Mouse (Mus musculus) spleen, postnatal 36 days (tissue): ENCODE measurements around the gene Il17rb.

Experiments
- DNase-seq, 2 experiments: peaks; one replicate each; pipeline ENCODE4 v3.0.0; 2022; ENCODE audit warnings: low spot score in 2 of 2, mixed read lengths in 1 of 2

Il17rb gene

GRCm38 (mm10) chr14:30008733-30009575, at the start of gene Il17rb, which contains the start of gene Chdh:
Il17rb (minus strand) TSS chr14:30008896.
Chdh (plus strand) TSS chr14:30009023.
- no peak for DNase-seq

GRCm38 (mm10) chr14:30056031-30056766, 47.5 kb upstream of the Il17rb start:
- DNase-seq: no peak

- DNase-seq: no peak
These were observed 46.2 kb upstream of the Il17rb start for GRCm38 (mm10) chr14:30054922-30055321.

GRCm38 (mm10) chr14:30050280-30050679, 41.6 kb upstream of the Il17rb start:
- DNase-seq: no peak

- DNase-seq: no peak
These were observed 39.4 kb upstream of the Il17rb start for GRCm38 (mm10) chr14:30048049-30048448.

DNA sequence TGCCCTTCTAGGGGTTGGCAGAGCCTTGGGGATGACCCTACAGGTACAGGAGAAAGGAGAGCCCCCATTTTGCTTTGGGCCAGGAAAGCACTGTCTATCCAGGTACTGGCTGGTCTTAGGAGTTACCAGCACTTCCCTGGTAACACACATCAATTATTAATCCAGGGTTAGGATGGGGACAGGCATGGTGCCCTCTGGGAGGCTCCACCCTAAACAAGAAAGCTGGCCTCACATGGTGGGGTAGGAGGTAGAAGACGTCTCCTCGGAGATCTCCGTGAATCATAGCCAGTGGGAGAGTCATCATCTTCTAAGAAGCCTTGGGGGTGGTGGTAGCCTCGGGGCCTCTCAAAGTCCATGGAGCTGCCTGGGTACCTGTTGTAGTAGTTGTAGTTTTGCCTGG, 38.3 kb upstream of the Il17rb start:
- no peak for DNase-seq

- no peak for DNase-seq
These were observed 37.1 kb upstream of the Il17rb start for GRCm38 (mm10) chr14:30045704-30046220.

- DNase-seq: no peak
These were observed 36.5 kb upstream of the Il17rb start for GRCm38 (mm10) chr14:30045239-30045638.

- DNase-seq: no peak
These were observed 34.8 kb upstream of the Il17rb start for GRCm38 (mm10) chr14:30043356-30043940.

DNA sequence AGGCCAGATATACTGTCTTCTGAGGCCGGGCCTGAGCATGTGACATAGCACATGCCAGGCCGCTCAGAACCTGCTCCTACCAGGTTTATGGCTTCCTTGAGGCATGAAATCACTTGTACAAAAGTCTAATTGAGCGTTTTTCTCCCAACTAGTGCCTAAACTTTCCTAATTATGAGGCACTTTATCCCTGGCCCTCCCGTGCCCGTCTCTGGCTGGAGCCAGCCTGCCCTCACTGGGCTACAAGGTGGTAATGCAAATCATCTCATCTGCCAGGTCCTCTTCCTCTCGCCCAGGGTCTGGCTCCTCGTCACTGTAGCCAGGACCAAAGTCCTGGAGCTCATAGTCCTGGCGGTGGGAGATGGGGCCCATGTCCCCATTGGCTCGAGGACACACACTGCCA, 33.1 kb upstream of the Il17rb start:
- no peak for DNase-seq

- DNase-seq: no peak
These were observed 30.7 kb upstream of the Il17rb start for GRCm38 (mm10) chr14:30039413-30039812.

- DNase-seq: no peak
These were observed 29.7 kb upstream of the Il17rb start for GRCm38 (mm10) chr14:30038431-30038830.

GRCm38 (mm10) chr14:30033405-30033804, 24.7 kb upstream of the Il17rb start:
- no peak for DNase-seq

DNA sequence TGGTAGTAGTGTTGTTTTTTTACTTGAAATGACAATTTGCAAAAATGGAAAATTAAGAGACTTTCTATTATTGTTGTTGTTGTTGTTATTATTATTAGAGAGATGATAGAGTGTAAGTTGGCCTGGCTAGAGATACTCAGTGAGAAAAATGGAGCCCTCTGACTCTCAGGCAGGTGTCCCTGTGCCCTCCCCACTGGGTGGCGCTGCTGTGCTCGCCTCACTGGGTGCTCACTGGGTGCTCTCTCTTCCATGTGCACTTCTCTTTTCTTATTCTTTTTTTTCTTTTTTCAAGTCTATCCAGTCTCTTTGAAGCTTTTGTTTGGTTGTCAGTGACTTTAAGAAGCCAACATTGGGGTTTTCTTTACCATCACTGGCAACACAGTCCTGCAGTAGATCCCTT, 18.7 kb upstream of the Il17rb start:
- no peak for DNase-seq

- no peak for DNase-seq
These were observed 15.7 kb upstream of the Il17rb start for GRCm38 (mm10) chr14:30024387-30024786.

GRCm38 (mm10) chr14:30022471-30022870, 13.8 kb upstream of the Il17rb start:
- DNase-seq: peak in 1 of 2 experiments; percentile 12

- no peak for DNase-seq
These were observed 11.3 kb upstream of the Il17rb start for GRCm38 (mm10) chr14:30019792-30020575.

DNA sequence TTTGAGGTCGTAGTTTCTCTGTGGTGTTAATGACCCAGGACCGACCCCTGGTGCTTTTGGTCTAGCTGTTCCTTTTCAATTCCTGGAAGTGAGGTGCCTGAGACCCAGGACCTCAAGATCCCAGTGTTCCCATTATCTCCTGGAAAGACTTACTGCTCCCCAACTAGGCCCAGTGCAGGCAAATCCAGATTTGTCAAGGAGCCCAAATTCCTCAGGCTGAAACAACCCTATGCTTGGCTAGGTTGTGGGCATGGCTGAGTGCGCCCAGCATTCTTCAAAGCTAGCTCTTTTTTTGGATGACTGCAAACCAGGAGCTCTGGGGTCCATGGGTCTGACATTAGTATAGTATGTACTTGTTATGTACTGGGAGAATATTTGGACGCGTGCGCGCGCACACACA, 10.7 kb upstream of the Il17rb start:
- no peak for DNase-seq

DNA sequence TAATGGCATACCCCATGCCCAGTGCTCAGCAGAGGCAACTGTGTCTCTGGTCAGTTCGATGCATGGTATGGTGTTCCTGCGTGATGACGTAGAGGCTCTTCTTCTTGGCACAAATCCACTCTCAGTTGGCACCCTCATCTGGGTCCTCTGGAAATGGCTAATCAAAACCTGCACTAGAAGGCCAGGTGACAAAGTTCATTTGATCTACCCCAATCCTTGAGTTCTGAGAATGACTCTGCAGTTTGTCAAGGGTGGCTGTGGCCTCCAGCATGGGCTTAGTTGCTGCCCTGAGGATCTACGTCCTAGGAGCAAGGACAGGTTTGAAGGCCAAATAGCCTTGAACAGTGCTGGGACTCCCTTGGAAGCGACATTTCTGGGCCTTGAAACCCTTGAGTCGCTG, 10.2 kb upstream of the Il17rb start:
- no peak for DNase-seq

GRCm38 (mm10) chr14:30018463-30018801, 9.7 kb upstream of the Il17rb start:
- DNase-seq: no peak

GRCm38 (mm10) chr14:30017794-30018462, 9.2 kb upstream of the Il17rb start:
- no peak for DNase-seq
